Mouse (Mus musculus) heart, embryonic 15.5 days (tissue): ENCODE measurements around the gene Esrrb. TPM values are rescaled to one million over a fixed set of nuclear protein-coding genes. Genes with fewer than 3 reads are reported as not detected.

Source experiments
- polyA plus RNA-seq: library from polyadenylated mRNA; unstranded; fragments of >200 nt; fragmentation: Nextera tagmentation; extraction: Ambion mirVana; gene quantifications from 2 replicates; pipeline ENCODE4 v1.2.1, GENCODE M21; 2015

Gene Esrrb
- polyA plus RNA-seq, 1 experiment from 2014 or later = 2.1 TPM

Other genes starting within 250 kb of the Esrrb start
- gene Gpatch2l, start 119.3 kb upstream of the Esrrb start, polyA plus RNA-seq = 10.7 and 12.7 TPM in 2 replicates